Mouse (Mus musculus): ENCODE measurements around the gene Rock2.
"Not testable (repeated sequence)": the region's sequence is repeated elsewhere in the genome, so short reads cannot be mapped to it uniquely, and the experiment has no call there.

Gene Rock2

DNA sequence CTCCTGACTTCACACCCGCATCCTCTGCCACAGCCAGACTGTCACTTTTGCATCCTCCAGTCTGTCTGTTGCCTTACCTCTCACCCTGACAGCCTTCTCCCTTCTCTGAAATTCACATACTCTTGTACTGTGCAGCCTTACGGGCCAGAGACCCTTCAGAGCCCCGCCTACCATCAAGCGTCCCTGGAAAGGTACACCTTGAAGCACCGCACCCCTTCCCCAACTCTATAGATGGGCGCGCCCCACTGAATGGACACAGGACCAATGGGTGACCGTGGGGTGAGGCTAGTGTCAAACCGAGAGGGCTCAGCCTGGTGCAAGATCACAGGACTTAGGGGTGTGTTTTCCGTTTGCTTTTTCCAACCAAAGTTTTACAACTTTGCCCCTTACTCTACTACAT is 104.5 kb downstream of the Rock2 start:
- DNase-seq (ENCODE audit: low read depth, low spot score) = peak; percentile 31

DNA sequence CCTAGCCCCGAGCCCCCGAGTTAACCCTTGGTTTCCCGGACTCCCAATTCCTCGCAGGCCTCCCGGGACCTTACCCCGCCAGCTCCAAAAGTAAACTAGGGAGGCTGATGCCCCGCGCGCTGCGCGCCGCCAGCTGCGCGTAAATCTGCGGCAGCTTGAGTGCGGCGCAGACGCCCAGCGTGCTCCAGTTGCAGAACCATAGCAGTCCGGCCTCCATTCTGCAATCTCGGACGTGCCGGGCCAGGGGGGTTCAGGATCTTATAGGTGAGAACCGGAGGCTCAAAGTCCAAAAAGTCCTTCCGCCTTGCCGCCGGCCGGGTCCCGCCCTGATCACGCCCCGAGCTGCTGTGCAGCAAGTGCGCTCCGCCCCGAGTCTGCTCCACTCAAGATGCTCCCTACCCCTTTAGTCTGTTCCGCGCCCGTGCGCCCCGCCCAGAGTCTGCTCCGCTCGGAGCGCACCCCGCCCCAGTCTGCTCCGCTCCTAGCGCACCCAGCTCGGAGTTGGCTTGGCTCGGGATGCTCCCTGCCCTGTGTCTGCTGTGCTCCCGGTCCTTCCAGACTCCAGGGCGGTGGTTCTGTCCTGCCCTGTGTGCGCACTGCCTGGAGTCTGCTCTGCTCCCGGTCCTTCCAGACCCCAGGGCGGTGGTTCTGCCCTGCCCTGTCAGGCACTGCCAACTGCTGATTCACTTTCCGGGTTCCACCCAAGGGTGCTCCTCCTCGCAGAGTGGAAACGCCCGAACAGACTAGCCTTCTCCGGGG is 105.2 kb downstream of the Rock2 start, which contains the start of gene Pqlc3:
Gene Pqlc3, minus strand, starts transcription at position 670 of the 759 bp plus-strand sequence.
- DNase-seq (ENCODE audit: low read depth, low spot score) = peak; percentile 92

DNA sequence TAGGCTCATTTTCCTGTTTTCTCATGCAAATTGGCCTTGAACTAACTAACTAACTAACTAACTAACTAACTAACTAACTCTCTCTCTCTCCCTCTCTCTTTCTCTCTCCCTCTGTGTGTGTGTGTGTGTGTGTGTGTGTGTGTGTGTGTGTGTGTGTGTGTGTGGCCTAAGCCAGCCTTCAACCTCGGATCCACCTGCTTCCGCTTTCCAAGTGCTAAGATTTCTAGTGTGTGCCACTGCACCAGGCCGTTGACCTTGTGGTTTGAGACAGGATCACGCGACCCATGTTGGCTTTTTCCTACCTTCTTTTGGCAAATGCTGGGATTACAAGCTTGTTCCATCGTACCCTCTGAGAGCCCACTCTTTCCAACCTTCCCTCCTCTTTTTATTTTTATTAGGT is 105.9 kb downstream of the Rock2 start:
- no peak for DNase-seq (ENCODE audit: low read depth, low spot score)

DNA sequence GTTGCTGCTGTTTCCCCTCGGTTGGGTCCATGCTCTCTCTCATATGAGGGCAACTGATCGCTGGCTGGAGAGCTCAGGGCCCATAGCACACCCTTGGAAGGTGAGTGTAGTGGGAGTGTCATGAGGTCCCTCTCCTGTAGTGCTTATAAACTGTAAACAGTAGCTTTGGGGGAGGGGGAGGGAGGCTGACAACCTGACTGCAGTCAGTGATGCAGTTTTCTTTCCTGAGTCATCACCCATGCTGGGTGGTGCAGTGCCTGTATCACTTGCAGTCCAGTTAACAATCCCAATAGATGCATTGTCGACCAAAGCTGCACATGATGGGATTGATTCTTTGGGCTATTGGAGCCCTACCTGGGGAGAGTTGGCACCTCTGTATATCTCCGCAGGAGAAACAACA is 106.5 kb downstream of the Rock2 start:
- no peak for DNase-seq (ENCODE audit: low read depth, low spot score)

DNA sequence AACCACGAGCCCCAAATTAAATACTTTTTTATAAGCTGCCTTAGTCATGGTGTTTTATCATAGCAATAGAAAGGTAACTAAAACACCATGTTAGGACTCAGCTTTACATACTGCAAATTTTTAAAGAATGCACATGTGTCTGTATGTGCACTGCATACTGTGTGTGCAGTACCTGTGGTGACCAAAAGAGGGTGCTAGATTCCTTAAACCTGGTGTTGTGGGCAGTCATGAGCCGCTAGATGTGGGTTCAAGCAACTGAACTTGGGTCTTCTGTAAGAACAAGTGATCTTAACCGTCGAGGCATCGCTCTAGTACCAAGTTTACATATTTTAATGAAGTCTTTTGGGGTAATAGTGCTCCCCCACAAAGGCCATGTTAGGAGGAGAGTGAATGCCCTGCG is 114.8 kb downstream of the Rock2 start:
- peak; percentile 49 for DNase-seq (ENCODE audit: low read depth, low spot score)

DNA sequence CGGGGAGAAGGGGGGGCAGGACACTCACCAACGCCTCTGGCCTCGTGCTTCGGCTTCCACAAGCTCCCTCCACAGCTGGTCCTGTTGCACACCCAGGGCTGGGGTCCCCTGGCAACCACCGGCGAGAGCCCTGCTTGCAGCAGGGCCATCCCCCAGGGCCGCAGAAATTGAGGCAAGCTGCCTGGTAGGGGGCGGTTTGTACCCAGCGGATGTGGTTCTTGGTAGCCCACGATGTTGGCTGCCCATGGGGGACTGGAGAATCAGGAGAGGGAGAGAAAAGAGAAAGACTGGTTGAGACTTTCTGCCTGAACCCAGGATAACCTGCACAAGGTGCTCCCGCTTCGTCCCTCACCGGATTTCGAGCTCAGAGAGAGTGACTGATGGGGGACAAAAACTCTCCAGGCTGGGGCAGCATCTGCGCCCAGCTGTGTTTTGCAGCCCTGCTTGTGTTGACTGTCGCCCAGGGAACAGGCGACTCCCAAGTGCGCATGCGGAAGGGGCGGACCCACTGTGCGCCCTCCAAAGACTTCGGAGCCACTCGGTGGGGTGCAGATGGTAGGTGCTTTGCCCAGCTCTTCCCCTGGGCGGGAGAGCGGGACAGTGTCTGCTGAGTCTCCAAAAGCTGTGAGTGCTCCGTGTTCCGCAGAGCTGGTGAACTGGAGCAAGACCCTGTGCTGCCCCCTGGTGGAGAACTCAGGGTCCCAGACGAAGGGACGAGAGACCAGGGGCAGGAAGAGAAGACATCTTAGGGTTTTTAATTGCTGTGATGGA is 116.6 kb downstream of the Rock2 start, which contains the start of gene 2410004P03Rik:
Gene 2410004P03Rik, minus strand, starts transcription at position 628 of the 771 bp plus-strand sequence.
- peak; percentile 90 for DNase-seq (ENCODE audit: low read depth, low spot score)

DNA sequence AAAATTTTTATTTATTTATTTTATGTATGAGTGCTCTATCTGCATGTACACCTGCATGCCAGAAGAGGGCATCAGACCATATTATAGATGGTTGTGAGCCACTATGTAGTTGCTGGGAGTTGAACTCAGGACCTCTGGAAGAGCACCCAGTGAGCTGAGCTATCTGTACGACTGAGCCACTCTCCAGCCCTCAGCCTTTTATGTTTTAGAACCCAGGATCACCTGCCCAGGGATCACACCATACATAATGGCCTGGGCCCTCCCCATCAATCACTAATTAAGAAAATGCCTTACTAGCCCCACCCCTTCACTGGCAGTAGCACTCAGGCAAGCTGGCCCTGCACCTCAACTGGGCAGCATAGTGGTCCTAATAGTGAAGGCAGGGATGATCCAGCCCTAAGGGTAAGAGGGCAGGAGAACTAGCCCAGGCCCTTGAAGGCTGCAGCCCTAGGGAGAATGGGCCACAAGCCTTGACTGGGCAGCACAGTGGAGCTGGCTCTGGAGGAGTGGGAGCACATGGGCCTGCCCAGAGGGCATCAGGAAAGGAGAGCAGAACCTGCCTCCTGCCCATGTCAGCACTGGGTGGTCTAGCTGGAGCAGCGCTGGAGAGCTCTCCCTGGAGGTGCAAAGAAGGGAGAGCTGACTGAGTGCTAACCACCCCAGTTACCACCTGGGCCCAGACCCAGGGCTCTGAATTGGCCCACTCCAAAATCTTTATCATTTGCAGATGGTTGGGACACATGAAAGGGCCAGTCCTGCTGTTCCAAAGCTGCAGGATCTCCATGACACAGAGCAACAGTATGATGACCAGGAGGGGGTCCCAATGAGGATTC is 117.6 kb downstream of the Rock2 start:
- no peak for DNase-seq (ENCODE audit: low read depth, low spot score)

DNA sequence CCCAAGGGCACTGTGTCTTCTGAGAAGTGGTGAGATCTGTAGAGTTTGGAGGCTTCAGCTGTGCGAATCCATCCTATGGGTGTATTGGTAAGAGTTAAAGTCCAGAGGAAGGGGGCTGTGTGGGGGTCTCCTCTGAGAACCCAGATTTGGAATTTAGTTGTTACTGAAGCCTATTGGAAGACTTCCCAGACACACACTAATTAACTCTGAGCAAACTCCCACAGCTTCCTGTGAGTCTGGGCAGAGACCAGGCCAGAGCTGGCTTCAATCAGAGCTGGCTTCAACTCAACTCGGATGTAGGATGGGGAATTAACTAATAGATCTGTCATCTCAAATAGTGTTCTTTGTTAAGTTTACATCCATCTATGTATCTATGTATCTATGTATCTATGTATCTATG is 121.0 kb downstream of the Rock2 start:
- no peak for DNase-seq (ENCODE audit: low read depth, low spot score)

DNA sequence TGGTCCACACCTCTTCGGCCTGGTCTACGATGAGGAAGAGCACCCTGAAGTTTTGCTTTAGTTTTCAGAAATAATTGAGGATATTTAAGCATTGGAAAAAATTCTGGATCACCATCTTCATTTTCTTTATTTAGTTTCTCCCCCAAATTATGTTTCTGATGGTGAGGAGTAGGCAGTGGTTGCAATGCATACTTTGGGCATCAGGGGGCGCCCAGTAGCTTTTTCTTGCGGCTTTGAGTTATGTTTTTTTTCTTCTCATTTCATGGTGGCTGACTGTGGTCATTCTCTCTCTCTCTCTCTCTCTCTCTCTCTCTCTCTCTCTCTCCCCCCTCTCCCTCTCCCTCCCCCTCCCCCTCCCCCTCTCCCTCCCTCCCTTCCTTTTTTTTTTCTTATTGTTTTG is 123.8 kb downstream of the Rock2 start:
- no peak for DNase-seq (ENCODE audit: low read depth, low spot score)

DNA sequence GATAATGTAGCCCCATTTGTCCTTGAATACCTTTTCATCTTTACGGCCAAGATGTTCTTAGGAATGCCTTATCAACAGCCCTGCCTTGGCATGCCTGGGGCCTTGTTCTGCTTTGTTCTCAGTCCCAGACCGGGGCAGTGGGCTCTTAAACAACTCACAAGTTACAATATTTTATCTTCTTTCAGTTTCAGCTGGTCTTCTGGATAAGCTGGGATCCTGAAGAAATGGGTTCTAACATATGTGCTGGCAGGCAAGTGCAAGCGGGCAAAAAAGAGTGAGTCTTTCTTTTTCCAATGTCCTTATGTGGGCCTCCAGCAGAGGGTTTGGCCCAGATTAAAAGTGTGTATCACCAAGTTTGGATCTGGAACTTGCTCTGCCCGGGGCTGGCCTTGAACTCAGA is 126.4 kb downstream of the Rock2 start:
- DNase-seq (ENCODE audit: low read depth, low spot score) = not testable (repeated sequence)

DNA sequence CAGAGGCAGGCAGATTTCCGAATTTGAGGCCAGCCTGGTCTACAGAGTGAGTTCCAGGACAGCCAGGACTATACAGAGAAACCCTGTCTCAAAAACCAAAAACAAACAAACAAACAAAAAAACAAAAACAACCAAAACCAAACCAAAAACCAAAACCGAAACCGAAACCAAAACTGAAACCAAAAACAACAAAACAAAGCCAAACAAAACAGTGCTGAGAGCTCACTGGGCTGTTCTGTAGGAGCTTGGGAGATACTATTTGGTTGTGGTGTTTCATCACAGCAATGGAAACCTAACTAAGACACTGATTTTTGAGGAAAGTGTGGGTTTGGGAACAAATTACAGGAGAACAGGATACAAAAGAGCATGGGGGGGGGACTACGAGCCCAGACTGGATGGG is 127.5 kb downstream of the Rock2 start:
- no peak for DNase-seq (ENCODE audit: low read depth, low spot score)

DNA sequence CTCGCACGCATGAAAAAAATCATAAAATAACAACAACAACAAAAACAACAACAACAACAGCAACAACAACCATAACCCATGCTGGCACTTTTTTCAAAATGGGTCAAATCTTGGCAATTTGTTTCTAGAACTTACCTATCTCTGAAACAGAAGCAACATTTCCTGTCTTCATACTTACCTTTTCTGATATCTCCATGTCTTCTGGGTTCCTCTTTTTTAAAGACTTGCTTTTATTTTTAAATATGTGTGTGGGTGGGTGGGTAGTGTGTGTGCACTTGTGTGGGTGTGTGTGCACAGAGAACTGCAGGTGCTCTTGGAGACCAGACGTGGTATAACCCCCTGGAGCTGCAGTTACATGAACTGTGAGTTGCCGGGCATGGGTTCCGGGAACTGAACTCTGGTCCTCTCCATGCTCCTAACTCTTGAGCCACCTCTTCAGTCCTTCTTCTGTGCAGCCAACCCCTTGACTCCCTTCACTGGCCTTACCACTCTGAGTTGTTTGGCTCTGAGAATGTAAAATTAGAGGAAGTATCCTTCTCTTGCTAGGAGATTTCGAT is 129.9 kb downstream of the Rock2 start:
- no peak for DNase-seq (ENCODE audit: low read depth, low spot score)

DNA sequence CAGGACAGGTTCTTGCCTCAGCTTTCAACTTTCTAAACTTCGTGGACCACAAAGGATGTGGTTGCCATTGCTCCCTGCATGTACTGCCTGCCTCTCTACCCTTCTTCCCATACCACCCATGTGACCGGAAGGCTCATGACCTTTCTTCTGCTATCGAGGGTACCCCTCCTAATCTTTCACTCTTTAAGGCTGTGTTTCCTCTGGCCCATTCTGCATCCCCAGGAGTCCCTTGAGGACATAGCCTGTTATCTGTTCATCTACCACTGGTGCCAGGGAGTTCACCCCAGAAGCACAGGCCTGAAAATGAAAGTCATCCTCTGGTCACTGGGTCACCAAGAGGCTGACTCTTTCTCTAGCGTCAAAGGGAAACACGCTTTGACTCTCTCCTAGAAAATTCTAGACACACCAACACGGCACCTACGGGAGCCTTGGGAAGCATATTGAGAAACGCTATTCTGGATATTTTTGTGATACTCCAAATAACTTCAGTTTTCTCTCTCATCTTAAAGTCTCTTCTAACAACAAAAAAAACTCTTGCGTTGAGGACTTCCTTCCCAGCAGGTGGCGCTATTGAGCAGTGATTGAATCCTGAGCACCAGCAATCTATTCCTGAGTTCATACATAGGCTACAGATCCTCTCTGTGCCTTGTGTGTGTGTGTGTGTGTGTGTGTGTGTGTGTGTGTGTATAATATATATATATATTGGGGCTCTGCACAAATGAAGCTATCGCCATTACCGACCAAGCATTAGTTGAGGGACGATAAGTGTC is 138.2 kb downstream of the Rock2 start:
- peak; percentile 71 for DNase-seq (ENCODE audit: low read depth, low spot score)

DNA sequence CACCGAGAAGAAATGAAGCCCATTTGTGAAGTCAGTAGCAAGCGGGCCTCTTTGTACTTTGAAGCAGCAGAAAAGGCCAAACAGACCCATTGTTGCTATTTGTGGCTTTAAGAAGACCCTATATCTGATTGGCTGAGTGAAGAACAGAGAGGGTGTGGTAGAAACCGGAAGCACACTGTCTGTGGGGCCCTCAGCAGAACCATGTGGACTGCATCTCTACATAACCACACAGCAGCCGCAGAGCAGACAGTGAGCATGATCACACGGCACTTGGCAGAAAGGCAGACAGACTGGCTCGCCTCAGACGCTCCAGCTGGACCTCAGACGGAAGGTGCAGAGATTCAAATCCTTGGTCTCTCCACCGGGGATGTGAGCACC is 138.8 kb downstream of the Rock2 start:
- DNase-seq (ENCODE audit: low read depth, low spot score) = no peak

DNA sequence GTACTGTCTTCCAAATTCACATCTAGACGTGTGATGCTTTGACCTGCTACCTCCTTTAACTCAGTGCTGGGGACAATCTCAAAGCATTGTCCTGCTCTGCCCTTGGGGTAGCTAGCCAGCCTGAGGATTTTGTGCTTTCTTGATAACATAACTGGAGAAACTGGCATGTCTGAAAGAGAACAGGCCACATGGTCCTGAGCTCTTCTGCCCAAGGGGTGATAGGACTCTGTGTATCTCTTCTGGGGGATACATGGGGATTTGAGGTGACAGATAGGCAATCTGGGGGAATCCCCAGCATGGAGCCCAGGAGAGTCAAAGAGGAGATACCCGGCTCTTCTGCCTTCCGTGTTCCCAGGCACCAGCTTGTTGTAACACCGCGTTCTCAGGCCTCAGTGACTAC is 140.0 kb downstream of the Rock2 start:
- no peak for DNase-seq (ENCODE audit: low read depth, low spot score)

DNA sequence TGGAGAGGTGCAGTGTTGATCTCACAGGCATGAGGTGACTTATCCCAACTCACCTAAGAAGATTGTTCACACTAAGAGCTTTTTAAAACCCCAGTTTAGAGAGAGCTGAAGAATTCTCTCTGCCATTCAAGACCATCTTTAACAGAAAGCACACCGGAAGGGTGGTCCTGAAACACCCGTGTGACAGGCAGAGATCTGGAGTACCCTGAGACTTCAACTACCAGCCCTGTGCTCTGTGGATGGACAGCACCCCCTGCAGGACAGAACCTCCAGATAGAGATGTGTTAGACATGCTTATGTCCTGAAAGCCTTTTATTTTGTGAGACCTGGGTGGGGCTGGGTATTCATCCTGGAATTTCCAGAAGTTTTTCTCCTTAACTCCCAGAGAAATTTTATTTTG is 140.4 kb downstream of the Rock2 start:
- DNase-seq (ENCODE audit: low read depth, low spot score) = peak; percentile 76

DNA sequence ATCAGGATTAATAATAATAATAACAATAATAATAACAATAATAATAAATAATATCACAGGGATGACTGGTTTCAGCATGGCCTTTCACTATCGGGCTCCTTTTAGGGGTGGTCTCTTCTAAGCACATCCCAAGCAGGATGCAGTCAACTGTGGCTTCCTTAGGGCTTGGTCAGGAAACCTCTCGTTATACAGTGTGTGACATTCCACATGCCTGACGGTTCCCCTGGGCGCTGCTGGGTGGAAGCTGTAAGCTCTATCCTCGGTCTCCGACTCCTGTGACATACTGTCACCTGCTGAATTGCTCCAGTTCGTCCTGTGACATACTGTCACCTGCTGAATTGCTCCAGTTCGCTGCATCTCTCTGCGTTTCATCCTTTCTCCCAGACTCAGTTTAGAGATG is 141.8 kb downstream of the Rock2 start:
- no peak for DNase-seq (ENCODE audit: low read depth, low spot score)

DNA sequence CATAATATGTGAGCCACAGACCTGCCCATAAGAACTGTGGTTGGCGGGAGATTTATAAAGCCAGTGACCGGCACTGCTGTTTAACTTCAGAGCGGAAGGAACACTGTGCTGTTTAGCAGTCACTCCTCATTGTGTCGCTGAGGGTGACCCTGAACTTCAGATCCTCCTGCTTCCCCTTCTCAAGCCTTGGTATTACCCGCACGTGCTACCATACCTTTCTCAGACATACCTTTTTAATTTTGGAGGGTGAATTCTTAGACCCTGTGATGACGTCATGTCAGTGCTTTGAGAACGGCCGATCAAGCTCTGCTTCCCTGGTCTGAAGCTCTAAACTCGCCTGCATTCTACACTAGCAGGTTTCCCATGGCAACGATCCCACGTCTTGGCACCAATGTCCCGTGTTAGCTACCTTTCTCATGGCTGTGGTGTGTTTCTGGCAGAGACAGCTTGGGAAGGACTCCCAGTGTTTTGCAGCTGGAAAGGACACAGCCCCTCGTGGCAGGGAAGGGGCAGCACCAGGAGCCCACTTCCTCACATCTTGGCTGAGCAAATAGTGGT is 142.4 kb downstream of the Rock2 start:
- no peak for DNase-seq (ENCODE audit: low read depth, low spot score)

Measured in ES-CJ7 (cell line).